Mouse (Mus musculus) ES-E14 (cell line): ENCODE measurements around the gene Evx2. TPM values are rescaled to one million over a fixed set of nuclear protein-coding genes. Genes with fewer than 3 reads are reported as not detected.
A peak's percentile ranks its signal among the peaks of the same experiment; 100 is the strongest.

Experiments
- DNase-seq: peaks from one replicate; pipeline ENCODE4 v3.0.0-alpha.2; 2013; ENCODE audit warnings: low read depth, low spot score
- H3K27ac ChIP-seq: 2 replicates; pipeline ENCODE4 v1.5.1; 2012; ENCODE audit warnings: low read depth, mild to moderate bottlenecking, low read length, moderate library complexity, mixed read lengths; ENCODE audit not compliant: poor library complexity, insufficient read depth, severe bottlenecking
- H3K36me3 ChIP-seq: 2 replicates; pipeline ENCODE4 v1.6.1; 2012; ENCODE audit warnings: mild to moderate bottlenecking, low read length, moderate library complexity, mixed read lengths; ENCODE audit not compliant: control insufficient read depth, poor library complexity, insufficient read depth, severe bottlenecking
- H3K4me1 ChIP-seq, 2 experiments: fragments of 150-350 bp in 1 of 2; sonication (generic) in 1 of 2; 2 replicates each; pipeline ENCODE4 v1.6.1; 2012; ENCODE audit warnings: low read length in 2 of 2, mild to moderate bottlenecking in 1 of 2, mixed read lengths in 1 of 2; ENCODE audit not compliant: control insufficient read depth in 2 of 2, insufficient read depth in 2 of 2, poor library complexity in 1 of 2
- H3K4me3 ChIP-seq, 2 experiments: fragments of 150-350 bp in 1 of 2; sonication (generic) in 1 of 2; 2 replicates each; pipeline ENCODE4 v1.5.1; 2012; ENCODE audit warnings: low read length in 2 of 2, low read depth in 1 of 2, mild to moderate bottlenecking in 1 of 2, mixed read lengths in 1 of 2; ENCODE audit not compliant: insufficient read depth in 1 of 2, poor library complexity in 1 of 2, severe bottlenecking in 1 of 2
- H3K9ac ChIP-seq: 2 replicates; pipeline ENCODE4 v1.6.1; 2012; ENCODE audit warnings: low read depth, mild to moderate bottlenecking, low read length, mixed read lengths; ENCODE audit not compliant: poor library complexity, insufficient read depth, severe bottlenecking
- H3K9me3 ChIP-seq: fragments of 150-350 bp; sonication (generic); 2 replicates; pipeline ENCODE4 v1.6.1; 2012; ENCODE audit warnings: low read depth, mild to moderate bottlenecking, low read length; ENCODE audit not compliant: control insufficient read depth, insufficient read depth
- CHD2 ChIP-seq: IDR thresholded peaks from 2 replicates; pipeline ENCODE4 v1.6.1; 2014; ENCODE audit warnings: mild to moderate bottlenecking, low read depth, low read length, inconsistent platforms
- HCFC1 ChIP-seq: IDR thresholded peaks from 2 replicates; pipeline ENCODE4 v1.6.1; 2012; ENCODE audit warnings: low read length, inconsistent platforms, borderline replicate concordance; ENCODE audit not compliant: insufficient read depth
- MAFK ChIP-seq: IDR thresholded peaks from 2 replicates; pipeline ENCODE4 v1.6.1; 2014; ENCODE audit warnings: mild to moderate bottlenecking, low read depth, low read length, inconsistent platforms; ENCODE audit not compliant: insufficient read depth
- ZC3H11A ChIP-seq: IDR thresholded peaks from 2 replicates; pipeline ENCODE4 v1.6.1; 2012; ENCODE audit warnings: low read depth, mild to moderate bottlenecking, inconsistent platforms, low read length, borderline replicate concordance
- ZNF384 ChIP-seq: IDR thresholded peaks from 2 replicates; pipeline ENCODE4 v1.6.1; 2012; ENCODE audit warnings: low read depth, low read length, inconsistent platforms
- in situ Hi-C, 2 experiments: fragments of 600-800 bp; cut with MboI; formaldehyde crosslinking; loops; one replicate each; pipeline ENCODE4 v1.15.1; 2025; ENCODE audit warnings: low sequenced_read_pairs in 2 of 2, inconsistent platforms in 1 of 2; ENCODE audit not compliant: unreplicated experiment in 2 of 2
- total RNA-seq: library from RNA; depleted of rRNA; stranded (reverse); fragments of 300-350 nt; gene quantifications from 2 replicates; pipeline ENCODE4 v1.2.3, GENCODE M21; 2012

Evx2 gene
- total RNA-seq, 1 experiment, result not detected

GRCm38 (mm10) chr2:74652996-74653340, 6.4 kb downstream of the Evx2 start:
- in situ Hi-C loops, result loop anchor here (25.0 kb wide), 2 partner anchors 591 to 1091 kb away; no protein-coding TSS in a partner anchor
- Histone ChIP-seq H3K36me3 (no peaks in the 10 kb centered on the region), H3K27ac (no peak overlapping the region), H3K4me1 (no peaks in the 10 kb centered on the region), H3K9ac (no peak overlapping the region), H3K4me3 (no peak overlapping the region), H3K9me3 (no peaks in the 10 kb centered on the region)
- DNase-seq, result no peak
- no peak for TF ChIP-seq ZNF384
- no peak for TF ChIP-seq ZC3H11A
- no peak for TF ChIP-seq MAFK
- no peak for TF ChIP-seq CHD2
- TF ChIP-seq HCFC1, result no peak

- Histone ChIP-seq H3K36me3 (no peaks in the 10 kb centered on the region), H3K9ac (no peak overlapping the region), H3K4me3 (no peak overlapping the region), H3K9me3 (no peaks in the 10 kb centered on the region), H3K27ac (no peak overlapping the region), H3K4me1 (no peaks in the 10 kb centered on the region)
- TF ChIP-seq ZC3H11A (no peak), HCFC1 (no peak), MAFK (no peak), ZNF384 (no peak)
- in situ Hi-C loops, result loop anchor here in 1 of 2 experiments (10.0 kb wide), 1 partner anchor 582 kb away; no protein-coding TSS in a partner anchor
- no peak for DNase-seq
These were observed 12.1 kb downstream of the Evx2 start for GRCm38 (mm10) chr2:74647082-74647864.

- no peak overlapping the region for H3K9ac ChIP-seq
- in situ Hi-C loops, result loop anchor here in 1 of 2 experiments (10.0 kb wide), 1 partner anchor 581 kb away; no protein-coding TSS in a partner anchor
- no peak overlapping the region for H3K4me3 ChIP-seq
- H3K27ac ChIP-seq, result no peak overlapping the region
- no peak for TF ChIP-seq HCFC1
- H3K36me3 ChIP-seq, result no peaks in the 10 kb centered on the region
- H3K4me1 ChIP-seq, result no peaks in the 10 kb centered on the region
- DNase-seq, result no peak
- no peaks in the 10 kb centered on the region for H3K9me3 ChIP-seq
These were observed 13.7 kb downstream of the Evx2 start for GRCm38 (mm10) chr2:74645631-74646030.

- Histone ChIP-seq H3K4me3 (no peak overlapping the region), H3K4me1 (no peaks in the 10 kb centered on the region), H3K27ac (no peak overlapping the region), H3K36me3 (no peaks in the 10 kb centered on the region), H3K9me3 (no peaks in the 10 kb centered on the region), H3K9ac (no peak overlapping the region)
- in situ Hi-C loops, result loop anchor here in 1 of 2 experiments (10.0 kb wide), 1 partner anchor 578 kb away; no protein-coding TSS in a partner anchor
- DNase-seq, result no peak
- TF ChIP-seq ZC3H11A, result no peak
- no peak for TF ChIP-seq ZNF384
- TF ChIP-seq MAFK, result no peak
- no peak for TF ChIP-seq HCFC1
- TF ChIP-seq CHD2, result no peak
These were observed 16.9 kb downstream of the Evx2 start for GRCm38 (mm10) chr2:74642431-74642830.

GRCm38 (mm10) chr2:74635412-74635811, 23.9 kb downstream of the Evx2 start:
- DNase-seq, result peak; percentile 33
- H3K4me1 ChIP-seq, result no peaks in the 10 kb centered on the region
- no peaks in the 10 kb centered on the region for H3K9me3 ChIP-seq
- no peak overlapping the region for H3K9ac ChIP-seq
- H3K36me3 ChIP-seq, result no peaks in the 10 kb centered on the region
- H3K4me3 ChIP-seq, result no peak overlapping the region
- no peak overlapping the region for H3K27ac ChIP-seq
- TF ChIP-seq ZC3H11A, result no peak
- no peak for TF ChIP-seq HCFC1
- no peak for TF ChIP-seq CHD2
- TF ChIP-seq ZNF384, result no peak
- TF ChIP-seq MAFK, result no peak
- in situ Hi-C loops, result no loop called here
